Mouse (Mus musculus): ENCODE results near the gene Gm38431. TPM values are rescaled to one million over a fixed set of nuclear protein-coding genes. Genes with fewer than 3 reads are reported as not detected.
A peak's percentile ranks its signal among the peaks of the same experiment; 100 is the strongest.

Gene Gm38431
- polyA plus RNA-seq, 1 experiment from 2014 or later: 0.61 TPM

- 0 out of 2 replicates have a peak, but pooled peaks cover 5% of the 10 kb centered on the region for H3K36me3 ChIP-seq (replicated peaks; ENCODE audit: insufficient read depth, low read length)
- H3K4me2 ChIP-seq (ENCODE audit: low read depth, low read length): peak overlapping the region; percentile 39; the same call in 1 of the 2 replicates
- H3K27ac ChIP-seq (ENCODE audit: low read depth): no peak overlapping the region
- no peaks in the 10 kb centered on the region for H3K27me3 ChIP-seq (ENCODE audit: insufficient read depth, low read length)
- no peak for ATAC-seq
- H3K9me3 ChIP-seq (ENCODE audit: low read length): no peaks in the 10 kb centered on the region
- no peak for TF ChIP-seq EP300 (IDR thresholded peaks at IDR 0.05; ENCODE audit: low read depth)
- TF ChIP-seq CTCF (IDR thresholded peaks at IDR 0.05; ENCODE audit: low read depth): no peak
- H3K4me1 ChIP-seq (ENCODE audit: insufficient read depth): peaks cover 8% of the 10 kb centered on the region; the same call in 1 of the 2 replicates
- no peak for DNase-seq
- 23% methylated on average over 15 of the region's 15 CpGs for WGBS (ENCODE audit: insufficient replicate concordance)
- peak overlapping the region; percentile 32; the same call in 1 of the 2 replicates for H3K9ac ChIP-seq (replicated peaks)
- H3K4me3 ChIP-seq (ENCODE audit: low read depth, low read length): no peak overlapping the region
These were observed 8.8 kb upstream of the Gm38431 start for GRCm38 (mm10) chr9:21100447-21101161.

- no peak overlapping the region for H3K27ac ChIP-seq (ENCODE audit: low read depth)
- no peaks in the 10 kb centered on the region for H3K36me3 ChIP-seq (replicated peaks; ENCODE audit: insufficient read depth, low read length)
- no peaks in the 10 kb centered on the region for H3K27me3 ChIP-seq (ENCODE audit: insufficient read depth, low read length)
- no peak for TF ChIP-seq EP300 (IDR thresholded peaks at IDR 0.05; ENCODE audit: low read depth)
- no peak for TF ChIP-seq CTCF (IDR thresholded peaks at IDR 0.05; ENCODE audit: low read depth)
- no peak overlapping the region for H3K4me3 ChIP-seq (ENCODE audit: low read depth, low read length)
- H3K9me3 ChIP-seq (ENCODE audit: low read length): no peaks in the 10 kb centered on the region
- H3K4me1 ChIP-seq (ENCODE audit: insufficient read depth): peaks cover 6% of the 10 kb centered on the region; the same call in 1 of the 2 replicates
- ATAC-seq (peak; percentile 66; the same call in 1 of the 2 replicates), DNase-seq (no peak)
- H3K9ac ChIP-seq (replicated peaks): no peak overlapping the region
- WGBS (ENCODE audit: insufficient replicate concordance): 55% methylated on average over 8 of the region's 8 CpGs
- H3K4me2 ChIP-seq (ENCODE audit: low read depth, low read length): no peak overlapping the region
These were observed 6.0 kb upstream of the Gm38431 start for GRCm38 (mm10) chr9:21097793-21098192.

DNA sequence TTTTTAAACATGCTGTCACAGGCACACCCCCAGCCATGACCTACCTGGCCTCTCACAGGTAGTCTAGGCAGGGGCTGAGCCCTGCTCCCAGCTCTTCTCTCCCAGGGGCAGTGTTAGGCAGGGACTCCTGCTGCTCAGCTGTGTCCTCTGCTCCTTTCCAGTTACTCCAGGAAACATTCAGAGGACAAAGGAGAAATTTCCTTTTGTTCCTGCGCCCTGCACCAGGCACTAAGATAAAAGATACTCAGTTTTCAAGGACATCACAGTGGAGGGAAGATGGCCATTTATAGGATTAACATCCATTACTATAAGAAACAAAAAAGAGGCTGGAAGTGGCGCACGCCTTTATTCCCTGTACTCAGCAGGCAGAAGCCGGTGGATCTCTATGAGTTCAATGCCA lies 4.2 kb upstream of the Gm38431 start:
- no peaks in the 10 kb centered on the region for H3K36me3 ChIP-seq (replicated peaks; ENCODE audit: insufficient read depth, low read length)
- WGBS (ENCODE audit: insufficient replicate concordance): 86% methylated on average over 4 of the region's 4 CpGs
- ATAC-seq: no peak

DNA sequence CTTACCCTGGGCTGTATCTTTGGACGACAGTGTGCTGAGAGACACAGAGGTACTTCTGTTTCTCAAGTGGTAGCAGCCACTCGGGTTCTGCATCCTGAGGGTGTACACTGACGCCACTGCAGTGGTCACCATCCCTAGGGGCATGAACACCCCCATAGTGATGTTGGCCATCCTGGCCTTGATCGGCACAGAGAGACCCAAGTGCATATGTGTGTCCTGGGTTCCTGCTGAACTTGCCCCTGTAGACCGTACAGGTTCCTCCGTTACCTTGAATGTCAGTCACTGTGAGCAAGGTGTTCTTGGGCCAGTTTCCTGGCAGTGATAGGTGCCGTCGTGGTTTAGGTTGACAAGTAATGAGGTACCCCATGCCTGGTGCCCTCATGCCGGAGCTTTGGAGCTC lies 1.6 kb upstream of the Gm38431 start:
- Histone ChIP-seq H3K4me3 (ENCODE audit: low read depth, low read length) (no peak overlapping the region), H3K4me2 (ENCODE audit: low read depth, low read length) (no peak overlapping the region), H3K9me3 (ENCODE audit: low read length) (no peaks in the 10 kb centered on the region), H3K27me3 (ENCODE audit: insufficient read depth, low read length) (no peaks in the 10 kb centered on the region), H3K4me1 (ENCODE audit: insufficient read depth) (peaks cover 16% of the 10 kb centered on the region), H3K36me3 (replicated peaks; ENCODE audit: insufficient read depth, low read length) (peaks cover 20% of the 10 kb centered on the region), H3K27ac (ENCODE audit: low read depth) (no peak overlapping the region), H3K9ac (replicated peaks) (no peak overlapping the region)
- no peak for DNase-seq
- 90% methylated on average over 9 of the region's 9 CpGs for WGBS (ENCODE audit: insufficient replicate concordance)
- no peak for TF ChIP-seq CTCF (IDR thresholded peaks at IDR 0.05; ENCODE audit: low read depth)
- TF ChIP-seq EP300 (IDR thresholded peaks at IDR 0.05; ENCODE audit: low read depth): no peak
- no peak for ATAC-seq

More for the DNA sequence above, 4.2 kb upstream of the Gm38431 start:
- peaks cover 14% of the 10 kb centered on the region for H3K4me1 ChIP-seq (ENCODE audit: insufficient read depth)
- no peak for TF ChIP-seq EP300 (IDR thresholded peaks at IDR 0.05; ENCODE audit: low read depth)
- TF ChIP-seq CTCF (IDR thresholded peaks at IDR 0.05; ENCODE audit: low read depth): no peak
- H3K27me3 ChIP-seq (ENCODE audit: insufficient read depth, low read length): no peaks in the 10 kb centered on the region
- H3K27ac ChIP-seq (ENCODE audit: low read depth): no peak overlapping the region
- H3K4me2 ChIP-seq (ENCODE audit: low read depth, low read length): no peak overlapping the region
- no peak for DNase-seq
- H3K9me3 ChIP-seq (ENCODE audit: low read length): no peaks in the 10 kb centered on the region
- no peak overlapping the region for H3K9ac ChIP-seq (replicated peaks)
- H3K4me3 ChIP-seq (ENCODE audit: low read depth, low read length): no peak overlapping the region

GRCm38 (mm10) chr9:21090972-21091706 lies 658 bp downstream of the Gm38431 start:
- Histone ChIP-seq H3K27ac (ENCODE audit: low read depth) (peak overlapping the region; percentile 91), H3K4me2 (ENCODE audit: low read depth, low read length) (peak overlapping the region; percentile 92), H3K9ac (replicated peaks) (peak overlapping the region; percentile 80), H3K36me3 (replicated peaks; ENCODE audit: insufficient read depth, low read length) (peaks cover 39% of the 10 kb centered on the region), H3K27me3 (ENCODE audit: insufficient read depth, low read length) (no peaks in the 10 kb centered on the region), H3K4me1 (ENCODE audit: insufficient read depth) (peaks cover 16% of the 10 kb centered on the region), H3K9me3 (ENCODE audit: low read length) (no peaks in the 10 kb centered on the region), H3K4me3 (ENCODE audit: low read depth, low read length) (peak overlapping the region; percentile 75)
- 0 out of 2 replicates have a peak, but pooled peaks have one; percentile 10 for TF ChIP-seq EP300 (IDR thresholded peaks at IDR 0.05; ENCODE audit: low read depth)
- TF ChIP-seq CTCF (IDR thresholded peaks at IDR 0.05; ENCODE audit: low read depth): no peak
- DNase-seq: peak; percentile 40
- 2% methylated on average over 24 of the region's 24 CpGs for WGBS (ENCODE audit: insufficient replicate concordance)
- ATAC-seq: peak; percentile 8; the same call in 1 of the 2 replicates

GRCm38 (mm10) chr9:21090537-21090936 lies 1.3 kb downstream of the Gm38431 start:
- ATAC-seq (no peak), DNase-seq (no peak)
- H3K4me3 ChIP-seq (ENCODE audit: low read depth, low read length): peak overlapping the region; percentile 75
- peak overlapping the region; percentile 92 for H3K4me2 ChIP-seq (ENCODE audit: low read depth, low read length)
- peaks cover 45% of the 10 kb centered on the region for H3K36me3 ChIP-seq (replicated peaks; ENCODE audit: insufficient read depth, low read length)
- WGBS (ENCODE audit: insufficient replicate concordance): 79% methylated on average over 1 of the region's 1 CpGs
- H3K27me3 ChIP-seq (ENCODE audit: insufficient read depth, low read length): no peaks in the 10 kb centered on the region
- peaks cover 16% of the 10 kb centered on the region for H3K4me1 ChIP-seq (ENCODE audit: insufficient read depth)
- TF ChIP-seq CTCF (IDR thresholded peaks at IDR 0.05; ENCODE audit: low read depth) (no peak), EP300 (IDR thresholded peaks at IDR 0.05; ENCODE audit: low read depth) (no peak)
- peak overlapping the region; percentile 80 for H3K9ac ChIP-seq (replicated peaks)
- H3K9me3 ChIP-seq (ENCODE audit: low read length): no peaks in the 10 kb centered on the region
- no peak overlapping the region for H3K27ac ChIP-seq (ENCODE audit: low read depth)

Measured in liver, postnatal 0 days (tissue).